Mouse (Mus musculus) kidney, embryonic 14.5 days (tissue): Measurements from ENCODE around the gene Cipc. TPM values are rescaled to one million over a fixed set of nuclear protein-coding genes. Genes with fewer than 3 reads are reported as not detected.

Source experiments
- ATAC-seq: fragments of 200-750 bp; cut with Nextera tagmentation; 2 replicates; pipeline ENCODE4 v1.8.0; 2017; ENCODE audit warnings: moderate number of reproducible peaks, mild to moderate bottlenecking, moderate TSS enrichment, moderate library complexity; ENCODE audit not compliant: low FRiP score, low TSS enrichment
- H3K27ac ChIP-seq: fragments of 300-500 bp; sonication (generic); 2 replicates; pipeline ENCODE4 v1.5.1; 2014; ENCODE audit warnings: low read depth, mild to moderate bottlenecking, low read length, moderate library complexity, mixed read lengths
- H3K27me3 ChIP-seq: fragments of 300-500 bp; sonication (generic); 2 replicates; pipeline ENCODE4 v1.6.1; 2014; ENCODE audit warnings: mild to moderate bottlenecking, low read length; ENCODE audit not compliant: control insufficient read depth, insufficient read depth
- H3K36me3 ChIP-seq: fragments of 300-500 bp; sonication (generic); 2 replicates; pipeline ENCODE4 v1.6.1; 2014; ENCODE audit warnings: low read length, mixed read lengths; ENCODE audit not compliant: control insufficient read depth, insufficient read depth
- H3K4me1 ChIP-seq: fragments of 300-500 bp; sonication (generic); 2 replicates; pipeline ENCODE4 v1.6.1; 2014; ENCODE audit warnings: low read length, mixed read lengths; ENCODE audit not compliant: control insufficient read depth, insufficient read depth
- H3K4me2 ChIP-seq: fragments of 300-500 bp; sonication (generic); replicated peaks from 2 replicates; pipeline ENCODE4 v1.6.1; 2014; ENCODE audit warnings: low read depth, mild to moderate bottlenecking, low read length
- H3K4me3 ChIP-seq: fragments of 300-500 bp; sonication (generic); 2 replicates; pipeline ENCODE4 v1.5.1; 2014; ENCODE audit warnings: mild to moderate bottlenecking, low read length
- H3K9ac ChIP-seq: fragments of 300-500 bp; sonication (generic); 2 replicates; pipeline ENCODE4 v1.6.1; 2014; ENCODE audit warnings: low read depth, mild to moderate bottlenecking, low read length, moderate library complexity
- H3K9me3 ChIP-seq: fragments of 300-500 bp; sonication (generic); 2 replicates; pipeline ENCODE4 v1.6.1; 2016; ENCODE audit warnings: low read length; ENCODE audit not compliant: control insufficient read depth
- WGBS: fragments of 180-500 bp; shearing (Covaris S2); extraction: QIAGEN DNeasy Blood & Tissue Kit; methylation state at CpG from one replicate; pipeline ENCODE4 v1.1.7; 2014; 5-methylcytosine and 5-hydroxymethylcytosine counted together
- polyA plus RNA-seq: library from polyadenylated mRNA; unstranded; fragments of >200 nt; fragmentation: Nextera tagmentation; extraction: Ambion mirVana; gene quantifications from 2 replicates; pipeline ENCODE4 v1.2.1, GENCODE M21; 2014

Cipc gene
- polyA plus RNA-seq, 1 experiment from 2014 or later = 30.4 TPM

DNA sequence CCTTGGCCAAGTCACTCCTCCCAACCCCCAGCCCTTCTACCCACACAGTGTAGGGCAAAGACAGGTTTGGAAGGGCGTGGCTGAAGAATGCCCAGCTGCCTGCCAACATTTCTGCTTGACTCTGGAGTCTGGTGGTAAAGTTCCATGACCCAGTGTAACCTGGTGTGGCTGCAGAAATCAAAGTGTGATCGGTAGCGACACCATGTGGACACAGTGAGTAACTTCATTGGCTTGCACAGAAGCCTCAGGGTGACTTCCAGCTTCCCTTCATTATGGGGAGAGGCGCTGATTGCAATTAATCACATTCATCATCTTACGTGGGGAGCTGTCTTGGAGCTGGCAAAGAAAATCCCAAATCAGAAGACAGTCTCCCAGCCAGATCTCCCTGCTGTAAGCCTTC, 23.0 kb upstream of the Cipc start:
- Histone ChIP-seq H3K27ac (no peak overlapping the region), H3K4me3 (no peak overlapping the region), H3K4me2 (no peak overlapping the region), H3K27me3 (no peaks in the 10 kb centered on the region), H3K9me3 (no peaks in the 10 kb centered on the region; the same call in 1 of the 2 replicates), H3K9ac (no peak overlapping the region), H3K36me3 (no peaks in the 10 kb centered on the region), H3K4me1 (peaks cover 4% of the 10 kb centered on the region; the same call in 1 of the 2 replicates)
- WGBS = 5% methylated on average over 5 of the region's 5 CpGs
- ATAC-seq = 0 out of 2 replicates have a peak, but pooled peaks have one; percentile 45

DNA sequence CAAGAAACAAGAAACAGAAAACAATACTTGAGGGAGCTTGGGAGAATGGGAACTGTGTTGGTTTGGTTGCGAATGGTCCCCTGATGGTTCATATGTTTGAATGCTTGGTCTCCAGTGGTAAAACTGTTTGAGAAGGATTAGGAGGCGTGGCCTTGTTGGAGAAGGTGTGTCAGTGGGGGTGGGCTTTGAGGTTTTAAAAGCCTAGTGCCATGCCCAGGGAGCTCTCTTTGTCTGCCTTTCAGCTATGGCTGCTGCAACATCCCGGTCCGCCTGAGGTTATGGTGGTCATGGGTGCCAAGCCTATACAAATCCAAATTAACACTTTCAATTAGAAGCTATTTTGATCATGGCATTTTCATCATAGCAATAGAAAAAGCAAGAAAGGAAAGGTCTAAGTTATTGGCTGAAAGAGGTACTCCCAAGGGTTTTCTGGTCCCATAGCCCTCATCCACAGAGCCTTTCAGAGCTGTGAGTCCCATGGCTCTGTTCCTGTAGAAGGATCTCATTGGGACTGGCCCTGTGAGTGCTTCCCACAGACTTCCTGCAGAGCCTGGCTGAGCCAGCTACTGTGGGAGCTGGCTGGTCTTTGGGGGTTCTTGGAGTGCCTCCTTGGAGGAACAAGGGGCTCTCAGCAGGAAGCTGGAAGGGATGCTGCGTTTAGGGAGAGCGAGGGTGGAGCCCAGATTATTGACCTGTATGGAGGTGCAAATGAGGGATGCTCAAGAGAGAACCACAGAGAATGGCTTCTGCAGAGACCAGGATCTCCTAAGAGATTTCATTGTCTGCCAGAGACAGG, 15.7 kb upstream of the Cipc start:
- Histone ChIP-seq H3K27me3 (no peaks in the 10 kb centered on the region), H3K4me3 (no peak overlapping the region), H3K4me2 (no peak overlapping the region), H3K9me3 (no peaks in the 10 kb centered on the region; the same call in 1 of the 2 replicates), H3K9ac (no peak overlapping the region), H3K4me1 (0 out of 2 replicates have a peak, but pooled peaks cover 6% of the 10 kb centered on the region), H3K36me3 (no peaks in the 10 kb centered on the region), H3K27ac (no peak overlapping the region)
- no peak for ATAC-seq
- WGBS = 75% methylated on average over 6 of the region's 6 CpGs

DNA sequence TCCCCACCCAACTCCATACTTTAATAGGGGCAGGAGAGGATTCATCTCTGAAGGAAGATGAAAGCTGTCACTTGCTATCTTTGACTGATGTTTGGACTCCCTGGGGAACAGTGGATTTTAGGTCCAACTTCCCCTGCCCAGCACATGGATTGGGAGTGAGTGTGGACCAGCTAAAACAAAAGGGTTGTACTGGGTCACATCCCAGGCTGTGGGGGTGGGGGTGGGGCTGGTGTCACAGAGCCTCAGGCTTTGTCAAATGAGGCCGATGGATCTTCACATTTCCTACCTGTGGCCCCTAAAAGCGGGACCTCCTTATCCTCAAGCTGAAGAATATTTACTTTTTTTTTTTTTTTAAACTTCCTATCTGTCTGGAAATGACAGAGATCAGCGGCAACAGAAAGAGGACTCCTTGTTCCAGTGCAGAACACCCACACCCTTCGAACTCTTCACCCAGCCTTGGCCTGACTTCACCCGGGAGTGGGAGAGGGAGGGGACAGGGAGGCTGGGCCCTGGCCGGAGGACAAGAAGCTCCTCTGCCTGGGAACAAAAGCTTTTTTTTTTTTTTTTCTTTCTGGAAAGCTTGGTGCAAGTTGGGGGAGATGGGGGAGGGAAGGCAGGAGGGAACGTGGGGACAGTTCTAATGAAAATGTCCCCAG, 14.8 kb upstream of the Cipc start:
- Histone ChIP-seq H3K27me3 (no peaks in the 10 kb centered on the region), H3K4me2 (no peak overlapping the region), H3K4me3 (no peak overlapping the region), H3K27ac (no peak overlapping the region), H3K36me3 (no peaks in the 10 kb centered on the region), H3K9ac (no peak overlapping the region), H3K4me1 (0 out of 2 replicates have a peak, but pooled peaks cover 6% of the 10 kb centered on the region), H3K9me3 (no peaks in the 10 kb centered on the region; the same call in 1 of the 2 replicates)
- ATAC-seq = no peak
- WGBS = 16% methylated on average over 7 of the region's 7 CpGs

DNA sequence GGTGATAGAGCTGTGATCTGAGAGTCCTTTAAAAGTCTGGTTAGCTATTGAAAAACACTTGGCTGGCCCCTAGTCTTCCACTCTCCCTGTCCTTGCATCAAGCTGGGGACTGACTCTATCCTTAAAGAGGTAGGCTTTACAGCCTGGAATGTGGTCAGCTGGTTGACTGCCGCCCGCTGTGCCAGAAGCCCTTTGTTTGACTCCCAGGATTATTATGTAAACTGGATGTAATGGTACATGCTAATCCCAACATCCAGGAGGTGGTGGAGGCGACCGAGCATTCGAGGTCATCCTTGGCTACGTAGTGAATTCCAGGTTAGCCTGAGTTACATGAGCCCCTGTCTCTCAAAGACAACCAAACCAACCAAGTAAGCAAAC, 14.3 kb upstream of the Cipc start:
- Histone ChIP-seq H3K9me3 (no peaks in the 10 kb centered on the region; the same call in 1 of the 2 replicates), H3K4me3 (no peak overlapping the region), H3K27me3 (no peaks in the 10 kb centered on the region), H3K36me3 (no peaks in the 10 kb centered on the region), H3K4me2 (no peak overlapping the region), H3K27ac (no peak overlapping the region), H3K9ac (no peak overlapping the region), H3K4me1 (0 out of 2 replicates have a peak, but pooled peaks cover 6% of the 10 kb centered on the region)
- WGBS = 43% methylated on average over 6 of the region's 6 CpGs
- ATAC-seq = no peak

DNA sequence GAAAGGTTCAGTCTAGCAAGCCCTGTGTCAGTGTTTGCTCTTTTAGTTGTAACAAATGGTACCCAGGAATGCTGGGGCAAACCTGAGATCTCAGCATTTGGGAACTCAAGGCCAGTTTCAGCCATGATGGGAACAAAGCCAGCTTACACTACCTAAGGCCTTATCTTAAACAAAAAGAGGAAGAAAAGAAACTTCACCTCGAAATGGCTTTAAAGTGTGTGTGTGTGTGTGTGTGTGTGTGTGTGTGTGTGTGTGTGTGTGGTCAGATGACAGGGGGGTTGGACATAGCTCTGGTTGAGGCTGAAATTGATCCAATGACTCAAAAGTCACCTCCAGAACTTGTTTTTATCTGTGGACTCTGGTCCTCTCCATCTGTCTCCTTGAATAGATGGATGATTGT, 12.1 kb upstream of the Cipc start:
- Histone ChIP-seq H3K4me2 (no peak overlapping the region), H3K9me3 (no peaks in the 10 kb centered on the region)

DNA sequence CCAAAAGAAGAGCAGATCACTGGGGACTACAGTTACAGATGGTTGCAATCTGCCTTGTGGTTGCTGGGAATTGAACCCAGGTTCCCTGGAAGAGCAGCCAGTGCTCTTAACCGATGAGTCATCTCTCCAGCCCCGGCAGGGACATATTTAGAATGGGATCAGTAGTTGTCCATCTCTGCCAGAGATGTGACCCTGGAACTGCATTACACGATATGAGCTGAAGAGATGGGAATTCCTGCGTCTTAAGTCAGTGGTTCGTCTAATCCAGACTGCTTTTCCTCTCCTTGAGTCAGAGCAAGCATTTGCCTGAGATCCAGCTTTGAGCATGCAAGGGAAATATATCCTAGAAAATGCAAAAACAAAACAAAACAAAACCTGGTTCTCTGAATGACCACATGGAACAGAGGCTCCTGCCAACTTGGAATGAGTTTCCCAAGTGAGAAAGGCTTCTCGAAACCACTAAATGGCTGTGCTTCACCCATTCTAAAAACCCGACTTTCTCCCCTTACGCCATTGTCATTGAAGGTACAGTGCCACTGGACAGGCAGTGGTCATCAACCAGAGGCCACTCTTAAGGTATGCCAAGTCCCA, 11.1 kb upstream of the Cipc start:
- Histone ChIP-seq H3K4me2 (no peak overlapping the region), H3K9me3 (no peaks in the 10 kb centered on the region), H3K27ac (no peak overlapping the region), H3K4me3 (no peak overlapping the region), H3K4me1 (0 out of 2 replicates have a peak, but pooled peaks cover 6% of the 10 kb centered on the region), H3K27me3 (no peaks in the 10 kb centered on the region), H3K9ac (no peak overlapping the region), H3K36me3 (no peaks in the 10 kb centered on the region)
- WGBS = 86% methylated on average over 8 of the region's 8 CpGs
- ATAC-seq = no peak

More for the DNA sequence above, 12.1 kb upstream of the Cipc start:
- Histone ChIP-seq H3K27me3 (no peaks in the 10 kb centered on the region), H3K9ac (no peak overlapping the region), H3K4me3 (no peak overlapping the region), H3K4me1 (0 out of 2 replicates have a peak, but pooled peaks cover 6% of the 10 kb centered on the region), H3K27ac (no peak overlapping the region), H3K36me3 (no peaks in the 10 kb centered on the region)
- ATAC-seq = no peak
- WGBS = 59% methylated on average over 1 of the region's 1 CpGs

DNA sequence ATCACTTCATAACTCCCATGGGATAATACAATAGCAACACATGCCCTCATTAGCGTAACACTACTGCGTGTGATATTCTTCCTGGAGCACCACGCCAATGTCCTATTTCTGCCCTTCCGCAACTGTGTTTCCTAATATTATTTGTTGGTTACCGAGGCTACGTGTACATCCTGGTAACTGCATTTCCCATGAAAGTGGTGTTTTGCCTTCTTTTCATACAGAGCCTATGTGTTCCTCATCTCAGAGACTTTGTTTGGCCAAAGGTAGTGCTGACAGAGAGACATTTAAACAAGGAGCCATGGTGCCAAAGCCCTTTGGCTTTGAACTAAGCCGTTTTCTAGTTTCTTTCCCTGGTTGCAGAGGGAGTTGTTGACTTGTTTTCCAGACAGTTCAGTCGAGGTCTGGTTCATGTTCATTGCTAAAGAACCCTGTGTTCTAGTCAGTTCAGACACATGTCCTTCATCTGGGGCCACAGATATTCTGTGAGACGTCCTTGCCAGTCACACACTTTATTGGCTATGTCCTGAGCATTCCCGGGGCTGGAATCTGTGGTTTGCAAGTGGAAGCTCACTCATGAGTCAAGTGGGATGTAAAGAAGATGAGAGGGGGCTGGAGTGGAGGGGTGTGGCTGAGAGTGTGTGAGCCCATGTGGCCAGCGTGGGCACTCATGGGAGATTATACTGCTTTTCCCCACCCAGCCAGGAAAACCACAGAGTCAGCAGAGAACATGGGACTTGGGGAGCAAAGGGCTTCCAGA, 10.1 kb upstream of the Cipc start:
- no peaks in the 10 kb centered on the region for H3K27me3 ChIP-seq
- no peak overlapping the region for H3K27ac ChIP-seq
- no peaks in the 10 kb centered on the region for H3K36me3 ChIP-seq
- H3K9ac ChIP-seq = no peak overlapping the region
- H3K4me2 ChIP-seq = no peak overlapping the region
- WGBS = 79% methylated on average over 11 of the region's 11 CpGs
- 0 out of 2 replicates have a peak, but pooled peaks cover 6% of the 10 kb centered on the region for H3K4me1 ChIP-seq
- H3K4me3 ChIP-seq = no peak overlapping the region
- ATAC-seq = no peak
- H3K9me3 ChIP-seq = no peaks in the 10 kb centered on the region

DNA sequence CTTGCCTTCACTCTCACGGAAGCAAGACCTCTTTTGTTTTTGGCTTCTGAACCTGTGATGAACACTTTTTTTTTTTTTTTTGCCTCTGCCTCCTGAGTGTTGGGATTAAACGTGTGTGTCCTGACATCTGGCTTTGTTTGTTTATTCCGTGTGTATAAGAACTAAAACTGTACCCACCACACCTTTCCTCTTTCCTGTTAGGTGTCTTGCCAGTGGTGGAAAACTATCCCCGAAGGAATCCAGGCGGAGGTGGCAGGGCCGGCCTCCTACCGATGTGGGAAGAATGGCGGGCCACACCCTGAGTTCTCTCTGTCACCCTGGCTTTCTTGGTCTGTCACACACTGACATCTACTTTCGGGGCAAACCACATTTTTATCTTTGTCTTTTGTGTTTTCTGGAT, 8.3 kb upstream of the Cipc start:
- ATAC-seq = no peak
- no peaks in the 10 kb centered on the region for H3K27me3 ChIP-seq
- H3K4me1 ChIP-seq = 0 out of 2 replicates have a peak, but pooled peaks cover 2% of the 10 kb centered on the region
- H3K9ac ChIP-seq = no peak overlapping the region
- no peak overlapping the region for H3K4me3 ChIP-seq
- no peaks in the 10 kb centered on the region for H3K9me3 ChIP-seq
- H3K4me2 ChIP-seq = no peak overlapping the region
- no peak overlapping the region for H3K27ac ChIP-seq
- no peaks in the 10 kb centered on the region for H3K36me3 ChIP-seq
- 82% methylated on average over 9 of the region's 9 CpGs for WGBS
